Mouse (Mus musculus) hindbrain, embryonic 11.5 days (tissue): ENCODE results near the gene Pnpla3. TPM values are rescaled to one million over a fixed set of nuclear protein-coding genes. Genes with fewer than 3 reads are reported as not detected.

Source experiments
- ATAC-seq: fragments of 200-750 bp; cut with Nextera tagmentation; 2 replicates; pipeline ENCODE4 v1.8.0; 2017; ENCODE audit warnings: mild to moderate bottlenecking, moderate TSS enrichment, moderate library complexity; ENCODE audit not compliant: low FRiP score
- DNase-seq: peaks from one replicate; pipeline ENCODE4 v3.0.0-alpha.2; 2015; ENCODE audit warnings: low spot score
- H3K27ac ChIP-seq: fragments of 300-500 bp; sonication (generic); 2 replicates; pipeline ENCODE4 v1.5.1; 2014; ENCODE audit warnings: mild to moderate bottlenecking, low read depth, low read length
- H3K27me3 ChIP-seq: fragments of 300-500 bp; sonication (generic); 2 replicates; pipeline ENCODE4 v1.6.1; 2014; ENCODE audit warnings: mild to moderate bottlenecking, low read length, moderate library complexity, mixed read lengths; ENCODE audit not compliant: control insufficient read depth, insufficient read depth
- H3K36me3 ChIP-seq: fragments of 300-500 bp; sonication (generic); 2 replicates; pipeline ENCODE4 v1.6.1; 2014; ENCODE audit warnings: mild to moderate bottlenecking, low read length, moderate library complexity, mixed read lengths; ENCODE audit not compliant: control insufficient read depth, insufficient read depth
- H3K4me1 ChIP-seq: fragments of 300-500 bp; sonication (generic); replicated peaks from 2 replicates; pipeline ENCODE4 v1.6.1; 2014; ENCODE audit warnings: low read length, mixed read lengths; ENCODE audit not compliant: control insufficient read depth, insufficient read depth
- H3K4me2 ChIP-seq: fragments of 300-500 bp; sonication (generic); replicated peaks from 2 replicates; pipeline ENCODE4 v1.6.1; 2014; ENCODE audit warnings: mild to moderate bottlenecking, low read depth, low read length
- H3K4me3 ChIP-seq: fragments of 300-500 bp; sonication (generic); 2 replicates; pipeline ENCODE4 v1.5.1; 2014; ENCODE audit warnings: low read depth, low read length
- H3K9ac ChIP-seq: fragments of 300-500 bp; sonication (generic); 2 replicates; pipeline ENCODE4 v1.6.1; 2014; ENCODE audit warnings: low read depth, low read length
- H3K9me3 ChIP-seq: fragments of 300-500 bp; sonication (generic); 2 replicates; pipeline ENCODE4 v1.6.1; 2016; ENCODE audit warnings: low read length; ENCODE audit not compliant: control insufficient read depth
- WGBS: fragments of 180-500 bp; shearing (Covaris S2); extraction: QIAGEN DNeasy Blood & Tissue Kit; methylation state at CpG from one replicate; pipeline ENCODE4 v1.1.7; 2014; 5-methylcytosine and 5-hydroxymethylcytosine counted together
- polyA plus RNA-seq: library from polyadenylated mRNA; unstranded; fragments of >200 nt; fragmentation: Nextera tagmentation; extraction: Ambion mirVana; gene quantifications from 2 replicates; pipeline ENCODE4 v1.2.1, GENCODE M21; 2014

The Pnpla3 gene
- polyA plus RNA-seq, 1 experiment from 2014 or later, result 1.4 TPM

DNA sequence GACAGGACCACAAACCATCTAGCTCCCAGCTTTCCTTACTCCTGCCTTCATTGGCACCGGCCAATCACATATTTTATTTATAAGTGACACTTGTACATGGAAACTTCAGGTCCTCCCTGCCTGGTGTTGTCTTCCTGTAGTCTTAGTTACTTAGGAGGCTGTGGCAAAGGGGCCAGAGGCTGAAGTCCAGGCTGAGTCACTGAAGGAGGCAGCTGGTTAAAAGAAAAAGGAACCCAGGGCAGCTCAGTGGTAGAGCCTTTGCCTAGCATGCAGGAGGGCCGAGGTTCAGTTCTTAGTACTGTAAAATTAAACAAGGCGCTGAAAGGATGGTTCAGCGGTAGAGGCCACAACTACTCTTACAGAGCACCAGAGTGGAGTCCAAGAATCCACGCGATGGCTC lies 819 bp upstream of the Pnpla3 start:
- no peak overlapping the region for H3K4me3 ChIP-seq
- no peak overlapping the region for H3K9ac ChIP-seq
- no peak overlapping the region for H3K4me2 ChIP-seq
- peaks cover 5% of the 10 kb centered on the region; the same call in 1 of the 2 replicates for H3K27me3 ChIP-seq
- H3K27ac ChIP-seq, result no peak overlapping the region
- no peak for DNase-seq
- peaks cover 5% of the 10 kb centered on the region for H3K4me1 ChIP-seq
- no peak for ATAC-seq
- H3K36me3 ChIP-seq, result no peaks in the 10 kb centered on the region
- WGBS, result 66% methylated on average over 6 of the region's 6 CpGs
- H3K9me3 ChIP-seq, result no peaks in the 10 kb centered on the region

DNA sequence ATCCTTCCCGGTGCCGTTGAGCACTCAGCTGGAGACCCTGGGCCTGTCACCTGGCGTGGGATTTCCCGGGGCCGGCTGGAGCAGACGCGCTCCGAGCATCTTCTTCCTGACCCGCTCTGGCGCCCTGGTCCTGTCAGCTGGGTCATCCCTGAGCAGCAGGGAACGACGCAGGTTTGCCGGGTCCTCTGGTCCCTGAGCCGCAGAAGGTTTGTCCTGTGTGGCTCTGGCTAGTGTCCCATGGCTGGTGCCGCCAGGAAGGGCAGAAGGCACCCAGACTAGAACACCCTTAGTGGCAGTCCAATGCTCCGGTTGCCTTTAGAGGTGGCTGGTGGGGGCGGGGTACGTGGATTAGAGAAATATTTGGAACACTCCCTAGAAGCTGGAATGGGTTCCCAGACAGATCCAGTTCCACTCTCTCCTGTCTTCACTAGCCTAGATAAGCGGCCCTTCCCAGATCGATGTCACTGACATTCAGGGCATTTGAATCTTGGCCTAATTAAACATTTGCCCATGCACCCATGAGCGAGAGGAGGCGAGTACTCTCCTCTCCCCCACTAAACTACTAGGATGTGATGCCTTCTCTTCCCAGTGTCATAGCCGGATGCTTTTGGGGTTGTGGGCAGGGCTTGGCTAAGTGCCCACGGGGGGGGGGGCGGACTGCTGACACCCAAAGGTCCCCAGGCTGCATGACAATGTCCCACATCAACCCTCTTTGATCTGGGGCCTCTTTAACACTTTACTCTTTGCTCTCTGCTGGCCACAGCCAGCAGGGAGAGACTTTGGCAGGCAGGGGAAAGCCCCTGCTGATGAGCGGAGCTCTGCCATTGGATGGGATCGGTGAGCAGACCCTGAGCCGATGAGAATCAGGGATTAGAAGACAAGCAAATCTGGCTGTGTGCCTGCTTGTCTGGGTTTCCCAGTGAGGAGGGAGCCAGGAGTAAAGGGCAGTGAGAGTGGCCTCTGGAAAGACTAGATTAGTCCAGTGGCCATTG lies 829 bp downstream of the Pnpla3 start:
- peak; percentile 56 for ATAC-seq
- peaks cover 5% of the 10 kb centered on the region; the same call in 1 of the 2 replicates for H3K27me3 ChIP-seq
- no peaks in the 10 kb centered on the region for H3K36me3 ChIP-seq
- DNase-seq, result peak; percentile 29
- 1% methylated on average over 28 of the region's 28 CpGs for whole genome bisulfite sequencing
- peak overlapping the region; percentile 62 for H3K9ac ChIP-seq
- H3K4me2 ChIP-seq, result peak overlapping the region; percentile 98
- H3K4me1 ChIP-seq, result peaks cover 5% of the 10 kb centered on the region
- no peaks in the 10 kb centered on the region for H3K9me3 ChIP-seq
- peak overlapping the region; percentile 50 for H3K4me3 ChIP-seq
- no peak overlapping the region for H3K27ac ChIP-seq

DNA sequence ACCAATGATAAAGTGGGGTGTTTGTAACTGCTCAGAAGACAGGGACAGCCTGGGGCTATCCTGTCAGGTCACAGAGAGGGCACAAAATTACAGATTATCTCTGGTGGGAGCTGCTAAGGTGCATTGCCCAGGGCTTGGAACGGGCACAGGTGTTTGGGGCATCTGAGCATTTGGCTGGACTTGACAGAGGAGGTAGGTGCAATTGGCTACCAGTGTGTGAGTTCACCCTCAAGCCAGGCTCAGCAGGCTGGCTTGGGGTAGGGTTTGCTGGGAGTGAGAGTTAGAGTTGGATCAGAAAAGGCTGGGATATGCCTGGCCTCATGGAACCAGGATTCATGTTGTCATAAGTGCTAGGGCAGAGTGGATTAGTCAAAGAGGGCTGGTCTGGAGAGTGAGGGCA lies 1.9 kb downstream of the Pnpla3 start:
- no peak overlapping the region for H3K4me2 ChIP-seq
- no peak overlapping the region for H3K4me3 ChIP-seq
- no peak overlapping the region for H3K27ac ChIP-seq
- DNase-seq, result no peak
- 69% methylated on average over 1 of the region's 1 CpGs for WGBS
- no peaks in the 10 kb centered on the region for H3K9me3 ChIP-seq
- no peak for ATAC-seq
- peaks cover 5% of the 10 kb centered on the region; the same call in 1 of the 2 replicates for H3K27me3 ChIP-seq
- no peak overlapping the region for H3K9ac ChIP-seq
- H3K4me1 ChIP-seq, result peaks cover 5% of the 10 kb centered on the region
- H3K36me3 ChIP-seq, result no peaks in the 10 kb centered on the region

DNA sequence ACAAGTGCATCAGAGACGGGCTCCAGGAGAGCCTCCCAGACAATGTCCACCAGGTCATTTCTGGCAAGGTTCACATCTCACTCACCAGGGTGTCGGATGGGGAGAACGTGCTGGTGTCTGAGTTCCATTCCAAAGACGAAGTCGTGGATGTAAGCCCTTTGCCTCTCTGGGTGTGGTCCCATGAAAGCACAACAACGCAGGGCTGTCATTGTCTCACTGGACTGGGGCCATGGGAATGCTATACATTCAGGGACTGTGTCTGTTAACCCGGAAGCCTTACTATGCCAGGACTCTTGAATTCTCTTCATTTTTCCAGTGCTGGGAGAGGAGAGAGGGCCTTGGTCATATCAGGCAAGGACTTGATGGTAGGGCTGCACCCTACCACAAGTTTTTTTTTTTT lies 3.5 kb downstream of the Pnpla3 start:
- H3K27ac ChIP-seq, result no peak overlapping the region

DNA sequence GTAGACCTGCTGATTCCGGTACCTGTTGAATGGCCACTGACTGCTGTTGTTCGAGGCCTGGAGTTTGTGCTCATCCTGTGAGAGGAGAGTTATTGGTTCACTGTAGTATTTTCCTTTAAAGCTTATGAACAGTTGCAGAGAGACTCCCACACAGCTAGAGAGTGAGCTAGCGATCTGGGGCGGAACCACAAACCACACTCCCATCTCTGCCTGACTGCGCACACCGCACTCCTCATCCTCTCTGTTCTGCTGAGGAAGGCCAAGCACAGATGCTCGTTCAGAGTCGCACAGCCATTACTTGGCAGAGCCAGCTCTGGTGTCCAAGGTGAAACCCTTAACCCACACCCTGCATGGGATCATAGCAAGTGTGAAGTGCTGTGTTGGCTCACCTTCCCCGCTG lies 11.1 kb downstream of the Pnpla3 start:
- no peaks in the 10 kb centered on the region for H3K4me1 ChIP-seq
- no peaks in the 10 kb centered on the region for H3K36me3 ChIP-seq
- no peaks in the 10 kb centered on the region for H3K27me3 ChIP-seq
- no peak overlapping the region for H3K4me3 ChIP-seq
- H3K9me3 ChIP-seq, result no peaks in the 10 kb centered on the region
- no peak overlapping the region for H3K27ac ChIP-seq
- no peak for ATAC-seq
- no peak overlapping the region for H3K9ac ChIP-seq
- no peak overlapping the region for H3K4me2 ChIP-seq
- no peak for DNase-seq
- 91% methylated on average over 9 of the region's 9 CpGs for WGBS

More for the DNA sequence above, 3.5 kb downstream of the Pnpla3 start:
- ATAC-seq (no peak), DNase-seq (no peak)
- 89% methylated on average over 7 of the region's 7 CpGs for WGBS
- Histone ChIP-seq H3K4me1 (peaks cover 5% of the 10 kb centered on the region), H3K9ac (no peak overlapping the region), H3K36me3 (no peaks in the 10 kb centered on the region), H3K4me2 (no peak overlapping the region), H3K4me3 (no peak overlapping the region), H3K9me3 (no peaks in the 10 kb centered on the region), H3K27me3 (peaks cover 5% of the 10 kb centered on the region; the same call in 1 of the 2 replicates)

DNA sequence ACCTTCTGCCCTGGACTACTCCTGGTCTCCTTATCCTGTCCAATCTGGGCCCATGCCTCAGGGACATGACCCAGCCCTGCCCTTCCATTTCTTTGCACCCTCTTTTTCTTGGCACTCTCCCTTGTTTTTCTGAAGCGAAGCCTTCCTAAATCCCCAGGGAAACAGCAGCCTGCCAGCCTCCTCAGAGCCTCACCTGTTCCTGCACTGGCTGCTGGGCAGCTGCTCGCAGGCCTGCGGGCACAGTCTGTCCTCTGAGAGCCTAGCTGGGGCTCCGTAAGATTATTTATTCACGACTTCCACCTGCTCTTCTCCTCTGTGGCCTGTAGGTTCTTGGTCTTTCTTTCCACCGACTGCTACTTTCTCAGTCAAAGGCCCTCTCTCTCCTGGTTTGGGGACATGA lies 14.4 kb downstream of the Pnpla3 start:
- H3K27ac ChIP-seq, result no peak overlapping the region
- H3K9me3 ChIP-seq, result no peaks in the 10 kb centered on the region
- ATAC-seq (no peak), DNase-seq (no peak)
- no peak overlapping the region for H3K9ac ChIP-seq
- H3K27me3 ChIP-seq, result no peaks in the 10 kb centered on the region
- no peak overlapping the region for H3K4me2 ChIP-seq
- no peaks in the 10 kb centered on the region for H3K4me1 ChIP-seq
- WGBS, result 60% methylated on average over 6 of the region's 6 CpGs
- no peak overlapping the region for H3K4me3 ChIP-seq
- no peaks in the 10 kb centered on the region for H3K36me3 ChIP-seq

DNA sequence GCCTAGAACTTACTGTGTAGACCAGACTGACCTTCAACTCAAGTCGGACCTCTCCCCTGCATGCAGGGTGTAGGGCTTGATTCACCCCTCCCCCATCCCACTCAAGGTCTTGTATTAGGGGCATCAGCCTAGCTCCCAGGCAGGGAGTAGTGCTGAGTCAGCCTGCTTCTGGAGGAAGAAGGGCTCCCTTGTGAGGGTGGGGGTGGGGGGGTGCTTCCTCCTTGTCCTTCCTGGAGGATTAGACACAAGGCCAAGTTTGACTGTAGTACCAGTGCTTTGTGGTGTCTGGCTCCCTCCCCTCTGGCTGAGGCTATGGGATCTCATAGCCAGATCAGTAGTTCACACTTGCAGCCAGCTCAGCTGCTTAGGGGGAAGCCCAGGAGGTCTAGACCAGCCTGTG lies 16.3 kb downstream of the Pnpla3 start:
- Histone ChIP-seq H3K4me3 (no peak overlapping the region), H3K9me3 (no peaks in the 10 kb centered on the region), H3K4me1 (no peaks in the 10 kb centered on the region), H3K27me3 (no peaks in the 10 kb centered on the region), H3K4me2 (no peak overlapping the region), H3K9ac (no peak overlapping the region), H3K36me3 (no peaks in the 10 kb centered on the region), H3K27ac (no peak overlapping the region)
- ATAC-seq (no peak), DNase-seq (no peak)
- 53% methylated on average over 1 of the region's 1 CpGs for WGBS

DNA sequence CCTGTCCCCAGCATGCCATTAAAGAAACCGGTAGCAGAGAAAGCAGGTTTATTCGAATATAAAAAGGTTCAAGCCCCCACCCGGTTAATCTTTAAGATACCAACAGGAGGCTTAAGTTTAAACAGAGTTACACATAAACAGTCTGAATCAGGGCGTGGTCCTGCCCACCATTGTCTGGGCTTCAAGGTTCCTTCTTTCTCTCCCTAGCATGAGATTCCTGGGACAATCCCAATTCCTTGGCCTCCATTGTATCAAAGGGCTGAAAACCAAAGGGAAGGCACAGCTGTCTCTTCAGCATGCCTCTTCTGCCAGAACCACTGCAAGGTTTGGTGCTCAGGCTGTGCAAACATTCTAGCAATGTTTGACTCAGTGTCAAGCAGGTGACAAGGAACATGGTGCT lies 18.6 kb downstream of the Pnpla3 start:
- no peak overlapping the region for H3K4me3 ChIP-seq
- H3K4me1 ChIP-seq, result no peaks in the 10 kb centered on the region
- ATAC-seq (no peak), DNase-seq (no peak)
- WGBS, result 41% methylated on average over 4 of the region's 4 CpGs
- H3K27ac ChIP-seq, result no peak overlapping the region
- H3K4me2 ChIP-seq, result no peak overlapping the region
- H3K9ac ChIP-seq, result no peak overlapping the region
- H3K36me3 ChIP-seq, result no peaks in the 10 kb centered on the region
- no peaks in the 10 kb centered on the region for H3K9me3 ChIP-seq
- H3K27me3 ChIP-seq, result no peaks in the 10 kb centered on the region
